Mouse (Mus musculus) common myeloid progenitor, adult 5-6 weeks (primary cell): Measurements from ENCODE around the gene Pfn1. TPM values are rescaled to one million over a fixed set of nuclear protein-coding genes. Genes with fewer than 3 reads are reported as not detected.

ENCODE experiments used
- ATAC-seq: replicated peaks from 2 replicates; pipeline ENCODE4 v1.8.0; 2016; ENCODE audit warnings: low read depth, mild to moderate bottlenecking, moderate TSS enrichment, inconsistent platforms; ENCODE audit not compliant: poor library complexity, severe bottlenecking
- total RNA-seq: library from RNA; stranded (forward); fragments of 200-1000, 187-1606 nt; gene quantifications from 2 replicates; pipeline ENCODE4 v1.2.3, GENCODE M21; 2017

Gene Pfn1
- total RNA-seq: 437 and 465 TPM in 2 replicates

DNA sequence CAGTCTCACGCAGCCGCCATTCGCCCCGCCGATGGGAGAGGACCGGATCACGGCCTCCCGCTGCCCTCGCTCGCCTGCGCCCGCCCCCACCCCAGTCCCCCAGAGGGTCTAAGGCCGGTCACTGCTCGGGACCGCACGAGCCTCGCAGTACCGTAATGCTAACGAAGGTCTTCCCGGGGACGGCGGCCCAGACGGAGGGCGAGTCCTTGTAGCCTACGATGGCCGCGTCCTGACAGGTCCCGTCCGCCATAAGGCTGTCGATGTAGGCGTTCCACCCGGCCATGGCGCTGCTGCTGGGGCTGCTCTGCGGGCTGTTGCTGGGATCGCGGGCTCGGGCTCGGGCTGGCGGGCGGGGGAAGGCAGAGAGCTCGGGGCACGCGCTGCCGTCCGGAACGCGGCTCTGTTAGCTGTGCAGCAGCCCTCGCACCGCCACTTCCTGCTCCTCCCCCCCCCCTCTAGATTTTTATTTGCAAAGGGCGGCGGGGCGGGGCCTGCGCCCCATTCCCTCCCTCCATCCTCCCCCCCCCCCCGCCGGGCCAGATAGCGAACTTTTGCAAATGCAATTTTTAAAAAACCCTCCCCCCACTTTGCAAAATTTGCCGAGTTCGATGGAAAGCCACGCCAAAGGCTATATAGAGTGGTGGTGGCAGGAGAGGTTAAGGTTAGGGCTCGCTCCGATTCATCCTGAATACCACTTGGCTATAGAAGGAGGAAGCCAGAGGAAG lies at the start of gene Pfn1:
Pfn1 (minus strand) TSS at position 447 of the 725 bp plus-strand sequence.
- ATAC-seq: peak; percentile 19

- no peak for ATAC-seq
These were observed 48.3 kb upstream of the Pfn1 start for GRCm38 (mm10) chr11:70702781-70703180.

DNA sequence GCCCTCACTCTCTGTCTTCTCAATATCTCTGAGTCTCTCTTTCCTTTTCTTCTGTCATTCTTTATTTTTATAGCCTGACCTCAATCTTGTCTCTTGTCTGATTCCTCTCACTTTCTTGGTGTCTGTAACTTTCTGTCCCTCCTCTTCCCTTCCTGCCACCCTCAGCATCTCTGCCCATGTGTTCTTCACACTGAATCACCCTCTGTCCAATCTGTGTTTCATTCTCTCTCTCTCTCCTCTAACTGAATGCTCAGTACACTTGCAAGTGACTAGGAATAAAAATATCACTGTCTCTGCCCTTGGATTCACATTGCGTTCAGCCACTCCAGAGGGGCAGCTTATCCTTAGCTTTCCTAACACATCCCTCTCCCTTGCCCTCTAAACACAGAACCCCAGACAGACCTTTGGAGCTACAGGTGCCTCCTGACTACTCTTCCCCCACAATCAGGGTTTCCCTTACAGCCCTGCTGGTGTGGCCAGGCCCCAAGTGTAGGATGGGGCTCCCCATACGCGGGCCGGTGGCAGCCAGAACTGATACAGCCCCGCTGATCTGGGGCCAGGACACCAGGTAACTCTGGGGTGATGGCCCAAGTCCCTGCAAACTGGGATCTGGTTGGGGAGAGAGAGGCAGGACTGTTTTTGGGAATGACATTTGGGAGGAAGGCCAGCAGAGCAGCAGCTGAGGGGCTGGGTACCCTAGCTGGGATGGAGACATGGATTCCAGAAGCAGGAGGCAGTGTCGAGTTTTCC lies 47.7 kb upstream of the Pfn1 start:
- ATAC-seq: no peak

- no peak for ATAC-seq
These were observed 46.9 kb upstream of the Pfn1 start for GRCm38 (mm10) chr11:70701221-70701955.

DNA sequence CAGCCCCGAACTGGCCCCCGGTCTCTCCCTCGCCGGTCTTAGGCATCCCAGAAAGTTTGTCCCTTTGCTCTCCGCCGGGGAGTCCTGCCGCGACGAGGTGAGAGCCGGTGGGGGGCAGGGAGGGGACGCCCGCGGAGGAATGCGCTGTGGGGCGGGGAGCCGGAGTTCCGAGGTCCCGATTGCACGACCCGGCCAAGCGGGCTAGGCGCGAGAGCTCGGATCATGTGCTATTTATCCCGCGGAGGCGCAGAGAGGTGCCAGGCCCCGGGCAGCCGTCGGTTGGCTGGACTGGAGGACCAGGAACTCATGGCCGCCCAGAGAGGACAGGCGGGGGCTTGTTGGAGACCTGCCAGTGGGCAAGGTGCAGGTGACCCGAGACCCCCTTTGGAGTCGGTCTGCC lies 46.2 kb upstream of the Pfn1 start:
- no peak; the same call in 1 of the 2 replicates for ATAC-seq

GRCm38 (mm10) chr11:70699722-70700556 lies 45.5 kb upstream of the Pfn1 start, which contains the start of the genes Inca1 and Kif1c:
Inca1 (minus strand) TSS chr11:70700155.
Kif1c (plus strand) TSS chr11:70700548.
- peak; percentile 98 for ATAC-seq

DNA sequence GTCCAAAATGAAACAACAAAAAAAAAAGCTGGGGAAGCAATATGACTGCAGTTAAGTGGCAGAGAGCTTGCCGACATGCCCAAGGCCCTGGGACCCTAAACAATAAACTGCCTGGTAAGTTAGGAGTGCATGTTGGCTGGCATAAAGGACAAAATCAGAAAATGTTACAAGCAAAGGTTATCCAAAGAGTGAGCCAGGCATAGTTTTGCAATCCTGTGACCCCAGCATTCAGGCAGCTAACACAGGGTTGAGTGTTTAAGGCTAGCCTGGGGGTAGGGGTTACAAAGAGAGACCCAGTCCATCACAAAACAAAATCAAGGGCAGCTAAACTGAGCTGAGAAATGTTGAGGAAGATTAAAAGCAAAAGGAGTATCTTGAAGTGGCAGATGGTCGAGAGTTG lies 44.6 kb upstream of the Pfn1 start:
- no peak for ATAC-seq

GRCm38 (mm10) chr11:70697376-70697775 lies 42.9 kb upstream of the Pfn1 start:
- no peak for ATAC-seq

DNA sequence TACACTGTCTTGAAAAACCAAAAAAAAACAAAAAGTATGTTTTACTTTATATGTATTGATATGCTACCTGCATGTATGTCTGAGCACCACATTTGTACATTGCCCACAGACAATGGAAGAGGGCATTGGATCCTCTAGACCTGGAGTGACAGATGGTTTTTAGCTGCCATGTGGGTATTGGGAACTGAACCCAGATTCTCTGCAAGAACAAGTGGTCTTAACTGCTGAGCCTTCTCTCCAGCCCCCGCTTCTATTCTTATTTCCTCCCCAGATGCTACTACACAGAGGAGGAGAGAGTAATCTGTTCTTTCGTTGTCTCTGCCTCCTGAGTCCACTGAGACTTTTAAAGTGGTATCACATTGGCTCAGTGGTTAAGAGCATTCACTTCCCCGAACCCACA lies 39.1 kb upstream of the Pfn1 start:
- ATAC-seq: no peak

DNA sequence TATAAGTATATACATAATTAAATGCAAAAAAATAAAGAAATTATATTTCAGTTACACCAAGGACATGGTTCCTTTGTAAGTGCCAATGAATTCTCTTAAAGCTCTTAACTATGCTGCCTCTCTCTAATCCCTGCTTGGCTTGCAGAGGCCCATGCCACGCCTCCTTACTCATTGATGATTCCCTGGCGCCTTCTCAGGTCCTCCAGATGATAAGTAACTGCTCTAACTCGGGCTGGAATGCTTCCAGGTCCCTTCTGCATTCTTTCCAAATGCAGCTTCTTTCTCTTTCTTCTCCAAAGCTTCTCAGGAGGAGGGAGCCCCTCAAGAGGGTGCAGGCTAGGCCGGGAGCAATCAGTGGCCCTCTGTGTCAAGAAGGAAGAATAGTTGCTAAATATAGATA lies 35.1 kb upstream of the Pfn1 start:
- no peak for ATAC-seq

DNA sequence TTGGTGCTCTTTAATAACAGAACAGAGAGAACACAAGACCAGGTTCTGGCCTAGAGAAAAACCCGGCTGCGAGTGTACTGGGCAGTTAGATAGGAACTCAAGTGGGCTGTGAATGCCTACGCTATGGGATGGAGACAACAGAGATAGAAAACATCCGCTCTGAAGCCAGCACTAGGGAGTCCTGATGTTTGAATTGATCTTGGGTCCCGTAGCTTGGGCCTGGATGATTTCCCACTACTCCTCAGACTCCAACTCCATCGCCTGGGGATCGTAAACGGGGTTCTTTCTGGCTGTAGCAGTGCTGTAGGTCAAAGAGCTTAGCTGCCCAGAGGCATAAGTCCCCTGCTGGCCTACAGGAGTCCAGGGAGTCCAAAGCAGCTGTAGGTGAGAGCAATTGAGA lies 33.9 kb upstream of the Pfn1 start:
- ATAC-seq: no peak

GRCm38 (mm10) chr11:70687601-70688199 lies 33.3 kb upstream of the Pfn1 start, which contains the start of gene Camta2:
Camta2 (minus strand) TSS chr11:70688105.
- ATAC-seq: peak; percentile 85

- peak; percentile 45 for ATAC-seq
These were observed 32.6 kb upstream of the Pfn1 start for GRCm38 (mm10) chr11:70686901-70687566.

GRCm38 (mm10) chr11:70683640-70684039 lies 29.2 kb upstream of the Pfn1 start:
- ATAC-seq: no peak

DNA sequence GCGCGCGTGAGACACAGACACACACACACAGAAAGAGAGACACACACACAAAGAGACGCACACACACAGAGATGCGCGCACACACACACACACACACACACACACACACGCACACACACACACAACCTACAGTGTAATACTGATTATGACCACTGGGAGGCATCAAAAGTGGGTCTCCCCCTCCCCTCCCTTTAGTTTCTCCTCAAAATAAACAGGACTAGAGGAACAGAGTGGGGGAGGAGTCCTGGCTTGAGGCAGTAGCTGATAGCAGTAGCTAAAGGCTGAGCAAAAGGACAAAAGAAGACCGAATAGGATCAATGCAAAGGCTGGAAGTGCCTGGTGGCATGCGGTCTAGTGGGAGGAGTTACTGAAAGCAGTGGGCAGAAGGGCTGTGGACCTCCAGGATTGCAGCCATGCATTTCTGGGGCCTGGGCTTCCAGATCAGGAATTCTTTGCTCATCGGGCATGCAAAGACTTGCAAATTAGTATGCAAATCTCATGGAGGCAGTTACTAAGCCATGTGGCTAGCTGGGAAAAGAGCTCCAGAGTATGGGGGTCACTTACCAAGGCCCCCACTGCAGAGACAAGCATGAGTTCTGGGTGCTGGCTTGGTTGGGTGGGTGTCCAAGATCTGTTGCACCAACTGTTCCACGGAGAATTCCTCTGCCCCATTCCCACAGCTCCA lies 27.6 kb upstream of the Pfn1 start:
- ATAC-seq: no peak

GRCm38 (mm10) chr11:70681170-70681569 lies 26.7 kb upstream of the Pfn1 start:
- ATAC-seq: no peak

GRCm38 (mm10) chr11:70679894-70680293 lies 25.4 kb upstream of the Pfn1 start:
- peak; percentile 89 for ATAC-seq

- ATAC-seq: no peak
These were observed 24.9 kb upstream of the Pfn1 start for GRCm38 (mm10) chr11:70679361-70679760.
